Mouse (Mus musculus) midbrain, embryonic 12.5 days (tissue): ENCODE data around the gene Jph3. TPM values are rescaled to one million over a fixed set of nuclear protein-coding genes. Genes with fewer than 3 reads are reported as not detected.

ENCODE experiments used
- ATAC-seq: fragments of 200-750 bp; cut with Nextera tagmentation; 2 replicates; pipeline ENCODE4 v1.8.0; 2017; ENCODE audit warnings: low read depth, moderate TSS enrichment, moderate library complexity; ENCODE audit not compliant: low FRiP score
- H3K27ac ChIP-seq: fragments of 300-500 bp; sonication (generic); replicated peaks from 2 replicates; pipeline ENCODE4 v1.5.1; 2016; ENCODE audit warnings: mild to moderate bottlenecking
- H3K27me3 ChIP-seq: fragments of 300-500 bp; sonication (generic); 2 replicates; pipeline ENCODE4 v1.6.1; 2016; ENCODE audit warnings: mild to moderate bottlenecking
- H3K36me3 ChIP-seq: fragments of 300-500 bp; sonication (generic); 2 replicates; pipeline ENCODE4 v1.6.1; 2016
- H3K4me1 ChIP-seq: fragments of 300-500 bp; sonication (generic); 2 replicates; pipeline ENCODE4 v1.6.1; 2016
- H3K4me2 ChIP-seq: fragments of 300-500 bp; sonication (generic); replicated peaks from 2 replicates; pipeline ENCODE4 v1.6.1; 2016; ENCODE audit warnings: mild to moderate bottlenecking, moderate library complexity
- H3K4me3 ChIP-seq: fragments of 300-500 bp; sonication (generic); 2 replicates; pipeline ENCODE4 v1.5.1; 2016; ENCODE audit warnings: mild to moderate bottlenecking
- H3K9ac ChIP-seq: fragments of 300-500 bp; sonication (generic); replicated peaks from 2 replicates; pipeline ENCODE4 v1.6.1; 2016; ENCODE audit warnings: mild to moderate bottlenecking, moderate library complexity
- H3K9me3 ChIP-seq: fragments of 300-500 bp; sonication (generic); 2 replicates; pipeline ENCODE4 v1.6.1; 2016; ENCODE audit warnings: mild to moderate bottlenecking
- WGBS: fragments of 180-500 bp; shearing (Covaris S2); methylation state at CpG from one replicate; pipeline ENCODE4 v1.1.7; 2016; 5-methylcytosine and 5-hydroxymethylcytosine counted together
- polyA plus RNA-seq: library from polyadenylated mRNA; unstranded; fragments of >200 nt; fragmentation: Nextera tagmentation; extraction: Ambion mirVana; gene quantifications from 2 replicates; pipeline ENCODE4 v1.2.1, GENCODE M21; 2016

The Jph3 gene
- polyA plus RNA-seq, 1 experiment from 2014 or later: 35.8 TPM

- 96% methylated on average over 2 of the region's 2 CpGs for WGBS
- Histone ChIP-seq H3K9me3 (no peaks in the 10 kb centered on the region), H3K4me2 (no peak overlapping the region), H3K36me3 (no peaks in the 10 kb centered on the region), H3K9ac (no peak overlapping the region), H3K27me3 (peaks cover 4% of the 10 kb centered on the region; the same call in 1 of the 2 replicates), H3K27ac (no peak overlapping the region), H3K4me1 (peaks cover 17% of the 10 kb centered on the region), H3K4me3 (no peak overlapping the region)
- ATAC-seq: no peak
Observed at GRCm38 (mm10) chr8:121699936-121700335, 29.5 kb upstream of the Jph3 start.

- no peak overlapping the region for H3K27ac ChIP-seq
- WGBS: 72% methylated on average over 3 of the region's 3 CpGs
- no peak for ATAC-seq
Observed at GRCm38 (mm10) chr8:121705174-121705573, 24.2 kb upstream of the Jph3 start.

GRCm38 (mm10) chr8:121706956-121707355, 22.5 kb upstream of the Jph3 start:
- no peak overlapping the region for H3K27ac ChIP-seq
- WGBS: 86% methylated on average over 11 of the region's 11 CpGs
- H3K9ac ChIP-seq: no peak overlapping the region
- H3K4me3 ChIP-seq: no peak overlapping the region
- ATAC-seq: no peak
- H3K27me3 ChIP-seq: no peaks in the 10 kb centered on the region; the same call in none of the 2 replicates
- H3K36me3 ChIP-seq: no peaks in the 10 kb centered on the region
- H3K9me3 ChIP-seq: no peaks in the 10 kb centered on the region
- no peak overlapping the region for H3K4me2 ChIP-seq
- H3K4me1 ChIP-seq: no peaks in the 10 kb centered on the region

More at GRCm38 (mm10) chr8:121705174-121705573, 24.2 kb upstream of the Jph3 start:
- no peak overlapping the region for H3K4me3 ChIP-seq
- no peaks in the 10 kb centered on the region for H3K4me1 ChIP-seq
- H3K9ac ChIP-seq: no peak overlapping the region
- no peak overlapping the region for H3K4me2 ChIP-seq
- H3K27me3 ChIP-seq: no peaks in the 10 kb centered on the region; the same call in none of the 2 replicates
- H3K9me3 ChIP-seq: no peaks in the 10 kb centered on the region
- H3K36me3 ChIP-seq: no peaks in the 10 kb centered on the region

GRCm38 (mm10) chr8:121708406-121708805, 21.0 kb upstream of the Jph3 start:
- 48% methylated on average over 6 of the region's 6 CpGs for WGBS
- no peak overlapping the region for H3K4me2 ChIP-seq
- H3K36me3 ChIP-seq: no peaks in the 10 kb centered on the region
- no peaks in the 10 kb centered on the region; the same call in none of the 2 replicates for H3K27me3 ChIP-seq
- H3K4me1 ChIP-seq: no peaks in the 10 kb centered on the region
- ATAC-seq: no peak
- H3K9ac ChIP-seq: no peak overlapping the region
- H3K4me3 ChIP-seq: no peak overlapping the region
- H3K27ac ChIP-seq: no peak overlapping the region
- no peaks in the 10 kb centered on the region for H3K9me3 ChIP-seq

- no peaks in the 10 kb centered on the region for H3K36me3 ChIP-seq
- no peak overlapping the region for H3K9ac ChIP-seq
- H3K27me3 ChIP-seq: peaks cover 27% of the 10 kb centered on the region
- 0 out of 2 replicates have a peak overlapping the region, but pooled peaks have one; percentile 0 for H3K4me3 ChIP-seq
- 0 out of 2 replicates have a peak overlapping the region, but pooled peaks have one; percentile 25 for H3K27ac ChIP-seq
- H3K4me2 ChIP-seq: peak overlapping the region; percentile 37
- H3K9me3 ChIP-seq: no peaks in the 10 kb centered on the region
- peaks cover 19% of the 10 kb centered on the region for H3K4me1 ChIP-seq
- peak; percentile 34; the same call in 1 of the 2 replicates for ATAC-seq
- 52% methylated on average over 14 of the region's 14 CpGs for WGBS
Observed at GRCm38 (mm10) chr8:121717502-121717901, 11.9 kb upstream of the Jph3 start.

GRCm38 (mm10) chr8:121717982-121718425, 11.4 kb upstream of the Jph3 start:
- H3K36me3 ChIP-seq: no peaks in the 10 kb centered on the region
- WGBS: 30% methylated on average over 12 of the region's 12 CpGs
- peak overlapping the region; percentile 30 for H3K27ac ChIP-seq
- ATAC-seq: peak; percentile 91
- peak overlapping the region; percentile 37 for H3K4me2 ChIP-seq
- H3K9me3 ChIP-seq: no peaks in the 10 kb centered on the region
- no peak overlapping the region for H3K9ac ChIP-seq
- peaks cover 27% of the 10 kb centered on the region for H3K27me3 ChIP-seq
- no peak overlapping the region for H3K4me3 ChIP-seq
- peaks cover 19% of the 10 kb centered on the region for H3K4me1 ChIP-seq

GRCm38 (mm10) chr8:121718925-121719324, 10.5 kb upstream of the Jph3 start:
- H3K9ac ChIP-seq: no peak overlapping the region
- no peak for ATAC-seq

GRCm38 (mm10) chr8:121721072-121721471, 8.4 kb upstream of the Jph3 start:
- H3K4me3 ChIP-seq: no peak overlapping the region
- no peaks in the 10 kb centered on the region for H3K36me3 ChIP-seq
- no peak overlapping the region for H3K27ac ChIP-seq
- WGBS: 59% methylated on average over 6 of the region's 6 CpGs
- H3K9me3 ChIP-seq: no peaks in the 10 kb centered on the region
- peaks cover 10% of the 10 kb centered on the region for H3K4me1 ChIP-seq
- H3K27me3 ChIP-seq: peaks cover 15% of the 10 kb centered on the region
- H3K9ac ChIP-seq: no peak overlapping the region
- no peak for ATAC-seq
- no peak overlapping the region for H3K4me2 ChIP-seq

More at GRCm38 (mm10) chr8:121718925-121719324, 10.5 kb upstream of the Jph3 start:
- Histone ChIP-seq H3K9me3 (no peaks in the 10 kb centered on the region), H3K4me2 (no peak overlapping the region), H3K27me3 (peaks cover 28% of the 10 kb centered on the region), H3K4me3 (no peak overlapping the region), H3K4me1 (peaks cover 19% of the 10 kb centered on the region), H3K36me3 (no peaks in the 10 kb centered on the region), H3K27ac (no peak overlapping the region)
- WGBS: 56% methylated on average over 6 of the region's 6 CpGs

GRCm38 (mm10) chr8:121723846-121724245, 5.6 kb upstream of the Jph3 start:
- H3K4me3 ChIP-seq: no peak overlapping the region
- WGBS: 76% methylated on average over 12 of the region's 12 CpGs
- no peaks in the 10 kb centered on the region for H3K36me3 ChIP-seq
- no peak overlapping the region for H3K27ac ChIP-seq
- no peaks in the 10 kb centered on the region for H3K9me3 ChIP-seq
- H3K4me2 ChIP-seq: no peak overlapping the region
- H3K4me1 ChIP-seq: no peaks in the 10 kb centered on the region
- ATAC-seq: no peak
- peaks cover 27% of the 10 kb centered on the region for H3K27me3 ChIP-seq
- no peak overlapping the region for H3K9ac ChIP-seq

GRCm38 (mm10) chr8:121727164-121727563, 2.3 kb upstream of the Jph3 start:
- ATAC-seq: no peak
- H3K27me3 ChIP-seq: peaks cover 55% of the 10 kb centered on the region
- H3K9me3 ChIP-seq: no peaks in the 10 kb centered on the region

GRCm38 (mm10) chr8:121729754-121730153, 331 bp downstream of the Jph3 start:
- no peaks in the 10 kb centered on the region for H3K36me3 ChIP-seq
- peaks cover 18% of the 10 kb centered on the region for H3K4me1 ChIP-seq
- peak overlapping the region; percentile 78 for H3K4me2 ChIP-seq
- peak overlapping the region; percentile 71 for H3K9ac ChIP-seq
- H3K4me3 ChIP-seq: peak overlapping the region; percentile 62
- H3K27ac ChIP-seq: no peak overlapping the region
- H3K9me3 ChIP-seq: no peaks in the 10 kb centered on the region
- under 1% methylated on average over 44 of the region's 54 CpGs for WGBS
- ATAC-seq: peak; percentile 54; the same call in 1 of the 2 replicates
- H3K27me3 ChIP-seq: peaks cover 69% of the 10 kb centered on the region

More at GRCm38 (mm10) chr8:121727164-121727563, 2.3 kb upstream of the Jph3 start:
- Histone ChIP-seq H3K4me3 (no peak overlapping the region), H3K4me2 (no peak overlapping the region), H3K9ac (no peak overlapping the region), H3K4me1 (peaks cover 12% of the 10 kb centered on the region), H3K27ac (no peak overlapping the region), H3K36me3 (no peaks in the 10 kb centered on the region)
- WGBS: 54% methylated on average over 3 of the region's 3 CpGs

- Histone ChIP-seq H3K9ac (peak overlapping the region; percentile 71), H3K27me3 (peaks cover 69% of the 10 kb centered on the region), H3K4me2 (peak overlapping the region; percentile 78), H3K4me3 (peak overlapping the region; percentile 62), H3K36me3 (no peaks in the 10 kb centered on the region), H3K4me1 (peaks cover 18% of the 10 kb centered on the region), H3K27ac (peak overlapping the region; percentile 54; the same call in 1 of the 2 replicates), H3K9me3 (no peaks in the 10 kb centered on the region)
- ATAC-seq: peak; percentile 44; the same call in 1 of the 2 replicates
- 0% methylated on average over 14 of the region's 60 CpGs for WGBS
Observed at GRCm38 (mm10) chr8:121730170-121730569, 747 bp downstream of the Jph3 start.
